Mouse (Mus musculus) megakaryocyte-erythroid progenitor cell, adult 5-6 weeks (primary cell): ENCODE measurements around the gene Grhl1. TPM values are rescaled to one million over a fixed set of nuclear protein-coding genes. Genes with fewer than 3 reads are reported as not detected.

Experiments used
- ATAC-seq: replicated peaks from 2 replicates; pipeline ENCODE4 v1.8.0; 2016; ENCODE audit warnings: mild to moderate bottlenecking, inconsistent platforms; ENCODE audit not compliant: severe bottlenecking, poor library complexity, low FRiP score, low TSS enrichment
- total RNA-seq, 2 experiments: library from RNA; stranded (forward) in 1 of 2; stranded (reverse) in 1 of 2; fragments of 200-1000, 215-1000 nt in 1 of 2; fragments of >200 nt in 1 of 2; fragmentation: Nextera tagmentation in 1 of 2; gene quantifications; 2 replicates each; pipeline ENCODE4 v1.2.3; 2014 to 2017

Grhl1 gene
- total RNA-seq, 2 experiments from 2014 or later = not detected

DNA sequence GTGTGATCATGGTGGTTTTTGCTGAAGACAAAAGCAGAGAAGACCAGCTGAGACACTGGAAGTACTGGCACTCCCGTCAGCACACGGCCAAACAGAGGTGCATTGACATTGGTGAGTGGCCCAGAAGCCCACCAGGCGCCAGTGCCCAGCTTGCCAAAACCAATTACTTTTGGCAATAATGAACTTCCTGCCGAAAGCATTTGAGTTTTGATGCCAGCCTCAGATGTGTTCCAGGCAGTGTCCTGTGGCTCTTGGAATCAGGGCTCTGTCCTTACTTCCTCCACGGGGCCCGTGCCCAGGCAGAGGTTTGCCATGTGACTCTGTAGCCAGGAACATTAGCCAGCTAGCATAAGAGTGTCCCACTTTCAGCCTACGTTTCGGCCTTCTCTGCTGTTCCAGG is 12.8 kb downstream of the Grhl1 start:
- ATAC-seq = no peak

DNA sequence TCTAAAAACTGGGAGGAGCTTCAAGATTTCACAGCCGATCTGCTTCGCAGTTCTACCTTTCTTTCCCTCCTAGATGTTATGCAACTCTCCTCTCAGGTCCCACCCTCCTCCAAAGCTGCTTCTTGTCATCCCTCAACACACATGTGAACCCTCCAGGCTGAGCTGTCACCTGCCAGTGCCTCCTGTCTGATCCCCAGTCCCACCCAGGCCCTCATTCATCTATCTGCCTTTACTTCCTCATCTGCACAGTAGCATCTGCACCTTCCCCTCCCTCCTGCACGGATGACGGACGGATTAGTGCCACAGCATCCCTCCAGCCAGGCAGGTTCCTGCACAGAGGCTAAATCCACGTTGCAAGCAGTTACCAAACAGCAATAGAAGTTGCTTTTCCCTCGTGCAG is 14.1 kb downstream of the Grhl1 start:
- ATAC-seq = no peak

DNA sequence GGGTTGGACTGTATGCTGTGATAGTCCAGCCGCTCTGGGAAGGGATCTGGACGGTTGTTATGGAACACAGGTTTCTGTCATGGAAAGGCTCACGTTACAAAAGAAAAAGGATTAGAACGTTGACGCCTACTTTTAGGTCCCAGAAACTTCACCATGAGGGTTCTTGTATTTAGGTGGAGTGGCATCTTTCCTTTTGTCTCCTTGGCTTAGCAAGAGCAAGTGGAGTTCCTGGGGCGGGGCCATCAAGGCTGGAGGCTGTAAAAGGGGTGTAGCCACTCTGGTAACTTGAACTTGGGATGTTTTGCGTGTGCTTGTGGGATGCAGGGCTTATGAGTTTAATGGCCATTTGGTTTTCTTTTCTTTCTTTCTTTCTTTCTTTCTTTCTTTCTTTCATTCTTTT is 18.3 kb downstream of the Grhl1 start:
- no peak for ATAC-seq

DNA sequence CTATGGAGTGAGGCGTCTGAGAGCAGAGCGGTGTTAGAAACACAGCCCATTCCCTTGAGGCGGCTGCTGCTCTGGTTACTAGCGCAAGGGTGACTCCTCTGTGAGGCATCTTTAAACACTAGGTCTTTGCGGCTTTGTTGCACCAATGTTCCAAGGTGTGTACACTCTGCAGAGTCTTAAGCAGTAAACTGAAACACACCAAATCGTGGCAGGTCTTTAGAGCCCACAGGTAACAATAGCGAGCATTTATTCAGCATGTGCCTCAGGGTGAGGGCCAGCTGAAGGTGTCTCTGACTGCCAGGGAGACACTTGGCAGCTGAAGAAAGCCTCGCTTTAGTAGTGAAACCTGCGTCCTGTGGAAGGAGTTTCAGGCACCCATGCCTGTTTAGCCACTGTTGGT is 20.0 kb downstream of the Grhl1 start:
- no peak for ATAC-seq

DNA sequence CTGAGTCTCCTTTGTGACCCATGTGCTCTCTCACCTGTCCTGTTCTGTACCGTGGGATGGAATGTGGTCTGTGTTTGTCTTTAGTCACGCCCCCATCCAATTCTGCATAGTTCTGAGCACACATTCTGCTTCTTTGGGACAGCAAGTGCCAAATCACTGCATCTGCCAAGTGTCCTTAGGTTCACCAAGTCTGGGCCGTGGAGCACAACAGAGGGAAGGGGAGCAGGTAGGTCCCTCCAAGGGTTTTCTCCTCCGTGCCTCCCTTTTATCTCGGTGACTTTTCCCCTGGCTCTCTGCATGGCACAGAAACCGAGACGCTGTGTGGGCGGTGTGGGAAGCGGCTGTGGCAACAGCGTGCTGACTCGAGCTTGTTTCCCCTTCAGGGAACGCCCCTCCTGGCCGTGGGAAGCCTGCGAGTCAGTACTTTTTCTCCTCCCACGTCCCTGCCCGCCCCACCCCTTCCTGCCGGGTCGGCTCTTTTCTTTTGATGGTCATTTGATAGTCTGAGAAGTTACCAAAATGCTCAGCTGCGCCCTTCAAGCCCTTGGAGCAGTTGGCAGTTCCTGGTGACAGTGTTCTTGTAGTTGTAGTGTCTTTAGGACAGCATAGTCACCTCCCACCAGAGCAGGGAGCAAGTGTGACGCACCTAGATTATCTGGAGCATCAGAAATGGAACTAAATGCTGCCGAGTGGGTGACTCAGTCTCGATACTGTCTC is 21.0 kb downstream of the Grhl1 start:
- ATAC-seq = peak; percentile 72

DNA sequence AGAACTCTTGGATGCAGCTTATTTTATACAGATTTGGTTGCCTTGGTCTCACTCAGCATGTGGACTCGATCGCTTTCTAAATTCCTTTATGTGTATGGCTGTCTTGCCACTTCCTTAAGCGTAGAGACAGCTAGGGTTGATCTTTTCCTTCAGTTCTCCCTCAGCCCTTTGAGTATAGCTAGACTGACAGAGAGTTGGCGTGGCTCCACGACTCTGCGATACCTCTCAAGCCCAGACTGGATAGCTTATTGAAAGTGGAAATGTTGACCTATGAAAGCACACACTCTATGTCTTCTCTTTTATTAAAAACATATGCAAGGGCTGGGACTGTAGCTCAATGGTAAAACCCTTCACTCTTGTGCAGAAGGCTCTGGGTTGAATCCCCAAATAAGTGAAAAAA is 25.3 kb downstream of the Grhl1 start:
- ATAC-seq = no peak

DNA sequence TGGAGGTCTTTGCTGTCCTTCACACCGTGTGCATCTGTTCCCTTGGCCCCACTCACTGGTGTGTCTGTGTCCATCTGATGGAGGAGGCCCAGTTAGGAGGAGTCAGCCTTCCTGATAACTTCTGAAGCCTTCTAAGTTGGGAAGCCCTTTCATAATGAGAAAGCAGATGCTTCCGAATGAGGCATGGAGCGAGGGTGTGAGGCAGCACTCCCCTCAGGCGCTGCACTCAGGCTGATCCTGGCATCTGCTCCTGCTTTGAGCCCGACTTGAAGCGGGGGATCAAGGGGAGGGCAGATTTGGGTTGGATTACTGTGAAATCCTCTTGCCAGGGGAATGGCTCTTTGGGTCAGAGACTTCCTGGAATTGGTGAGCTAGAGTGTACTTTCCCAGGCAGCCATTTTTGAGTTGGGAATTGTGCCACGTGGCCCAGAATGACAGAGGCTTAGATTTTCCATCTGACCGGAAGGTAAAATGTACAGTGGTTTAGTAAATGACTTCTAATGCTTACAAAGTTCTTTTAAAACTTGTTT is 27.3 kb downstream of the Grhl1 start:
- ATAC-seq = no peak

DNA sequence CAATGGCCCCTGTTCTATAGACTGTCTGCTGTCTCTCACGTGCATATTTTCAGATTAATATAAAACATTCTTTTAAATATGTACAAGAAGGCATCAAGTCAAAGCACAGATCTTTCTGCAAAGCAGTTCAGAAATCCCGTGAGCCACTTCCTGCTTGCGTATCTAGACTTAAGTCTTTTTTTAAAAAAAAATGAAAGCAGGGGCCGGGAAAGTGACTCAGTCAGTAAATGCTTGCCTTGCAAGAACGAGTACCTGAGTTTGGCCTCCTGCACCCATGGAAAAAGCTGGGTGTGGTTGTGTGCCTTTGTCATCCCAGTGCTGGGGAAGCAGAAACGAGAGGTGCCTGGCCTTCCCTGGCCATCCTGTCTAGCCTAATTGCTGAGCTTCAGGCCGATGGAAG is 28.0 kb downstream of the Grhl1 start:
- no peak for ATAC-seq

DNA sequence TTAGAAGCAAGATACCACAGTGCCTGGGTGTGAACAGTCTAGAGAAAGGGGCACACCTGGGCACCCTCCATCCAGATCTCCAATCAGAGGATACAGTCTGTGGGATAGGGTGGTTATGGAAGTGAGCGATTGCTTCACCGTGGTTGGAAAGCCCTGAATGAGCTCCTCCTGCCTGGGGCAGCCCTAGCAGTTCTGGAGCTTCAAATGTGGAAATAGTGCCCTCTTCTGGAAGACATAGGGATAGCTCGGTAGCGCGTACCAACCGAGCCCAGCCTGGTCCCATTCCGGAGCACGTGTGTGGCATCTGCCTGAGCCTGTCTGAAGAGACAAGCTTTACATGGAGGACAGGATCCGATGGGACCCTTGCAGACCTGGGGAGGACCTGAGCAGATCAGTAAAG is 28.7 kb downstream of the Grhl1 start:
- peak; percentile 90 for ATAC-seq

DNA sequence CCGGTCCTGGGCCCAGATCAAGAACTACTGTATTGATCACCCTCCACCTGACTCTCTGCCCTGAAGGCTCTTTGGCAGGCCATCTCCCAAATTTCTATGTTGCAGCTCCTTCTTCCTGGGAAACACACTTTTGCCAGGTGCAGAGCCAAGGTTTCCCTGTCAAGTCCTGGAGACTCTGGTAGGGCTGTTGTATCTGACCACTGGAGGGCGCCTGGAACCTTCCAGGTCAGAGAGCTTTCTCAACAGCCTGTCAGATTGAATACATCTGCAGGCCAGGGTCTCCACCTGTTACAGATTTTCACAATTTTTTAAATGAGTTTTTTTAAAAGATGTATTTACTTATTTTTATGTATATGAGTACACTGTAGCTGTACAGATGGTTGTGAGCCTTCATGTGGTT is 31.2 kb downstream of the Grhl1 start:
- peak; percentile 71 for ATAC-seq

DNA sequence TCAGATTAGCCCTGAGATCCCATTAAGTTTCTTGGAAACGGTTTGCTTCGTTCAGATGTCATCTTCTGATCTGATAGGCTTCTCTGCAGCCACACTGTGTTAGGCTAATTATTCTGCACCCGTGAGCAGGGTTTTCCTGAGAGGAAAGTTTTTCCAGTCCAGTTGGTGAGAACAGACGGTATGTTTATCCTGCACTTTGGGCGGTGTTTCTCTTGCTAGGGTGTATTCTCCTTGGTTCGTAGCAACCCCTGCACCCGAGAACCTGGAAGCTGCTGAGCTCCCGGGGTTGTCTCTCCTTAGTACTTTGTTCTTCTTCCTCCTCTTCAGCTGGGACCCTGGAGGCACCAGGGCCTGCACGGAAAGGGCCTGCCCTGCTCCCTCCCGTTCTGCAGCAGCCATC is 34.1 kb downstream of the Grhl1 start:
- no peak for ATAC-seq

DNA sequence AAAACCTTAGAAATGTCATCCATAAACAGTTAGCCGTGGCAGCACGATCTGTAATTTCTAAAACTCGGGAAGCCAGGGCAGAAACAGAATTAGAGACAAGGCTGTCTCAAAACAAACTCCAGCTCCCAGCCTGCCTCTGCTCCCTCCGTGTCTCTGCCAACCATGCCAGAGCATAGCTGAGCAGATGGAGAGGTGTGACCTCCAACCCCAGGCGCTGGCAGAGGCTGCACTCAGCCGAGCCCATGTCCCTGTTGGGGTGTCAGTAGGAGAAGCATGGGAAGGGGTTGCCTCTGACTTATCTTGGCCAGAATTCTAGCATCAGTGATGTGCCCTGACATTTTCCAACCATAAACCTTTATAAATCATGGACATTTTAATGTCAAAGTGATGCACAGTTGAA is 40.5 kb downstream of the Grhl1 start:
- no peak for ATAC-seq

DNA sequence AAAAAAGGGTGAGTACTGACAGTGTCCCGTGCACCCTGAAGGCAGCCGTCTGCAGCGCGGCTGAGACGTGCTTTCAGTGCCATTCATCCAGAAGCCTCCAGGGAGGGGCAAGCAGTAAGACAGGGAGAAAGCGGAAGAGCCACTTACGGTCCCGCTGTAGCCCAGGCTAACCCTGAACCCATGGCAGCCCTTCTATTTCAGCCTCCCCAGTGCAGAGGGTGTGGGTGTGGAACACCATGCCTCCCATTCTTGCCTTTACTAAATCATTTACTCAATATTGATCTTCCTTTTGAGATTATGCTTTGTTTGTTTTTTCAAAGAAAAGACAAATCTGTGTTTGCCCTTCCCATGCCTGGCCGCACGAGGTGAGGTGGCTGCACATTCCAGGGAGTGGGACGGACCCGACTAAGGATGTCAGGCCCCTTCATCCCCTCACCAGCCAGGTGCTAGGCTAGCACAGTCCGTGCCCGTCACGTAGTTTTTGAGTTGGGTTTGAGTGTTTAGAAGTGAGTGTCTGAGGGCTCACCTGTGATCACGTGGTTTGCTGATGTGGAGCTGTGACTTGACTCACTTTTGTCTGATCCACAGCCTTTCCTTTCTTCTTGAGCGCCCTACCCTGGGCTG is 42.5 kb downstream of the Grhl1 start:
- ATAC-seq = no peak

DNA sequence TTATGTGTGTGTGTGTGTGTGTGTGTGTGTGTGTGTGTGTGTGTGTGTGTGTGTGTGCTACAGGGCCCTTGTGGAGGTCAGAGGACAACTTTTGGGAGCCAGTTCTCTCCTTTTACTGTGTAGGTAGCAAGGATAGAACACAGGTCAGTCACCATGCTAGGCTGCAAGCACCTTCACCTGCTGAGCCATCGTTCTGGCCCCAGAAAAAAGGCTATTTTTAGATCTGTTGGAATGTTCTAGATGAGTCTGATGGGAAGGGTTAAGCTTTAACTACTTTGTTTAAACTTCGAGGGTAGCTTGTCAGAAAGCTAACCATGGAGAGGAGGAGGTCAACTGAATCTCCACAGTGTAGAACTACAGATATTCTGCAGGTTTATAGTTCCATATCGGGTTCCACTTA is 43.1 kb downstream of the Grhl1 start:
- no peak for ATAC-seq

DNA sequence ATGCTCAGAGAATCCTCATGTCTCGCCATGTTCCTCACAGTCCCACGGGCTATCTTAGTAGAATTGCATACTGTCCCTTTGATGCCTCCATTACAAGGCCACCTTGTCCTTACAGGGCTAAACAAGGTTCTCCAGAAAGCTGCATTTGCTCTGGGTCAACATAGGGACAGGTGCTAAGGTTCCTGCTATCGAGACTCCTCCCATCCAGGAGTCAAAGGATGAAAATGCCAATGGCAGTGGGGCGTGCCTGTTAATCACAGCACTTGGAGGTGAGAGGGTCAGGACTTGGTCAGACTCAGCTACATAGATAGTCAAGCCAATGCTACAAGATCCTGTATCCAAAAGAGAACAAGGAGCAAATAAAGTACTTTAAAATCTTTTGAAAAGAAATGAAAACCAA is 47.4 kb downstream of the Grhl1 start:
- no peak for ATAC-seq

DNA sequence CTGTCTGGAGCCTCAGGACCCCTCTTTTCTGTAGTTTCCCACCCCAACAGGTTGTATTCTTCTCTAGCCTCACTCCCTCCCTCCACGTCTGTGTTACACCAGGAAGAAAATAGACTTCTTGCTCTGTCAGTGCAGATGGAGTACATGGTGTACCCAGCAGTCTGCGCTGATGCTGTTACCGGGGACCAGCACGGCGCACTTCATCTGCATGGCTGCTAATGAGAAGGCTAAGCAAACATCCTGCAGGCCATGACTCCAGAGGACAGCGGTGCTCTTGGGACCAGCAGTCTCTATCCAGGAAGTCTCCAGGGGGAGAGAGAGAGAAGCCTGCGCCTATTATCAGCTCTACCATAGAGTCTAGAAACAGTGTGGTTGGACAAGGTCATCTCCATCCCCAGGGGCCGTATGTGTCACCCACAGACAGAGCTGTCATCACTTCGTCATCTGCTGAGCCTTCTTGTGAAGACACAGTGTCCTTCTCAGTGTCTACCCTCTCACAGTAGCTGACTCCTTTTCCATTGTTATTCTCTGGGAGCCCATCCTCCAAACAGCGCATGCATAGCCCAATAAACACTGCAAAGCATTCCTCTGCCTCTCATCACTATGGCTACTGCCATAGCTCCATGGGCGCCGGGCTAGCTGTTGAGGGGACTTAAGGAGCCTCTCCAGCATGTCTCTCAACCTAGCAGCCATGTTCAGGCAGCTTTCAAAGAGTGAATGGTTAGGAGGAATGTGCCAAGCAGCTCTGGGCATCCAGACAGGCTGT is 51.6 kb downstream of the Grhl1 start:
- ATAC-seq = no peak

DNA sequence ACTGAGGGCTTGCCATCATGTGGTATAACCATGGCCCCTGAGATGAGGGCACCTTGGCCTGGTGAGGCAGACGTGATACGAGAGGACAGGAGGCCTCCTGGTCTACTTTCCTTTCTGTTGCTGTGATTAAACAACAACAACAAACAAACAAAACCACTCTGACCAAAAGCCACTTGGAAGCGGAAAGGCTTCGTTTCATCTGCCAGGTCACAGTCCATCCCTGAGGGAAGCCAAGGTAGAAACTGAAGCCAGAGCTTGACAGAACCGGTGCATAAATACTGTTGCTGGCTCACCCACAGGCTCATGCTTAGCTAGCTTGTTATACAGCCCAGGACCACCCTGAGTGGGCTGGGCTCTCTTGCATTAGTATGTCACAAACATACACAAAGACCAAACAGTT is 54.3 kb downstream of the Grhl1 start:
- ATAC-seq = no peak

DNA sequence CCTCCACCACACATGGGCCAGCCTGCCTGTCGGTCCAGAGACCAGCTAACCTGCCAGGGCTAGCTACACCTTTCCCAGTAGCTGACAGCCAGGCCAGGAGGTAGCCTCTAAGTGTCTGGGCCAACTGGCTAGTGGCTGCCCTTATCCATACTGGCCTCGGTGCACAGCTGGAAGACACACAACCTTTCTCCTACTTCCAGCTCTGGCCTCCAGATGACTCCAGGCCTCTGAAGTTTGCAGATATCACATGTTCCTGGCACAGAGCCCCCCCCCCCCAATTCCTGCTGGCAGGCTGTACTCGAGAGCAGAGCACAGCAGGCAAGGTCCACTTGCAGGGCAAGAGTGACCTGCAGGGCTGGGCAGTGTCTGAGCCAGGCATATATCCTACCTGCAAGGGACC is 55.1 kb downstream of the Grhl1 start:
- ATAC-seq = no peak

DNA sequence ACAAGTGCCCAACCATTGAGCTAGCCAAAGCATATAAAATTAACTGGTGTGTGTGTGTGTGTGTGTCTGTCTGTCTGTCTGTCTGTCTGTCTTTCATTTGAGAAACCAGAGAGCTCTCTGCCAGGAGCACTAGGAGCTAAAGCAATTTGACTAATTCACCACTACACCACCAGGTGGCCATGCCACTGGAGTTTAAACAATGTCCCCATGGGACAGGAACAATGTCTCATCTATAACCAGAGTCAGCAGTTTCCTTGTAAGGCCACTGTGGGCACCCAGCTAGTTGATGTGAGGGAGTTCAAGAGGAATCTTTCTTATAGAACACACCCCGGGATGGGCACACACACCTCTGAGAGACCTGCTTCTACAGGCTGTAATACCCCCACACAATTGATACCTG is 58.1 kb downstream of the Grhl1 start:
- ATAC-seq = peak; percentile 70

DNA sequence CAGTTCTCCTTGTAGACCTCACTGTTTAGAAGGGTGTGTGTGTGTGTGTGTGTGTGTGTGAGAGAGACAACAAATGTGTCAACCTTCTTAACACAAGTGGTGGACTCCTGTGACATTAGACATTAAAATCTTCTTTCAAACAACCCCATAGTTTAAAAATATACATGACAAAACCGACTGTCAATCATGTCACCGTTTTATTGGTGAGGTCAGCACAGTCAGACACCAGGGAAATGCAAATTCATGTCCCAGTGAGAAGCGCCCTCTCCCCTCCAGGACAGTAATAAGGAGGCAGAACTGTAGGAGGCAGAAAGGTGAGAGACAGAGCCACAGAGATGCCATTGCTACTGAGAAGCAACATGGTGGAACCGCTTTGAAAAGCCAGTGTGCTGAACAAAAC is 60.3 kb downstream of the Grhl1 start:
- ATAC-seq = no peak

DNA sequence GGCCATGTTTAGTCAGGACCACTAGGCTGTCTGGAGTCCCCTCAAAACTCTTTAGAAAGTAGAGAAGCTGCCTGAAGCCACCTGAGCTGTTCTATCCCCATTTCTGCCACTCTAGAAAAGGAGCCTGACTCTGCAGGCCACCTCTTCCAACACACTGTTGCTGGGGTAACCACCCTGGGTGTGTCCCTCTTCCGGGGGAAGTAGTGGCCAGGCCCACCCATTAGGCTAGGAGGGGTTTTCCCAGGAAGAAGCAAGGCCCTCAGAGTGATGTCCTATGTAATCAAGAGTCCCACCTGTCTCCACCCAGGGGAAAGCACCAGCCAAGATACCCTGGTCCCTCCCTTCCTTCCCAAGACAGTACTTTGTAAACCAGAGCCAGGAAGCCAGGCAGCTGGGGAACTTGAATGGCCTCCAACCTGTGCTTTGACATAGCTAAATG is 61.7 kb downstream of the Grhl1 start:
- ATAC-seq = peak; percentile 39
